Mouse (Mus musculus) bone marrow macrophage, adult 2 months (primary cell): Measurements from ENCODE around the gene Slc35a2. TPM values are rescaled to one million over a fixed set of nuclear protein-coding genes. Genes with fewer than 3 reads are reported as not detected.
A peak's percentile ranks its signal among the peaks of the same experiment; 100 is the strongest.

Experiments
- H3K27ac ChIP-seq: 2 replicates; pipeline ENCODE4 v1.5.1; 2012; ENCODE audit warnings: low read depth, low read length; ENCODE audit not compliant: insufficient read depth
- H3K4me1 ChIP-seq: 2 replicates; pipeline ENCODE4 v1.6.1; 2012; ENCODE audit warnings: low read length; ENCODE audit not compliant: control insufficient read depth, insufficient read depth
- H3K4me3 ChIP-seq: 2 replicates; pipeline ENCODE4 v1.5.1; 2012; ENCODE audit warnings: mild to moderate bottlenecking, low read length, moderate library complexity; ENCODE audit not compliant: insufficient read depth
- CTCF ChIP-seq: IDR thresholded peaks from 2 replicates; pipeline ENCODE4 v1.5.1; 2012; ENCODE audit warnings: low read depth, mild to moderate bottlenecking, low read length, moderate library complexity
- POLR2A ChIP-seq: IDR thresholded peaks from 2 replicates; pipeline ENCODE4 v1.6.1; 2012; ENCODE audit warnings: mild to moderate bottlenecking, low read depth, low read length, borderline replicate concordance
- polyA plus RNA-seq: library from polyadenylated mRNA; stranded (reverse); fragments of >200 nt; gene quantifications from 2 replicates; pipeline ENCODE4 v1.2.4, GENCODE M21; 2012; ENCODE audit not compliant: missing spikeins, insufficient read depth, insufficient read length

Slc35a2 gene
- polyA plus RNA-seq, 1 experiment, result 36.2 TPM

- Histone ChIP-seq H3K4me1 (peaks cover 56% of the 10 kb centered on the region), H3K4me3 (peak overlapping the region; percentile 23; the same call in 1 of the 2 replicates), H3K27ac (peak overlapping the region; percentile 86)
- TF ChIP-seq POLR2A (no peak), CTCF (no peak)
These were observed 18.5 kb upstream of the Slc35a2 start for GRCm38 (mm10) chrX:7865343-7865742.

- no peak for TF ChIP-seq CTCF
- TF ChIP-seq POLR2A, result no peak
- Histone ChIP-seq H3K4me1 (peaks cover 56% of the 10 kb centered on the region), H3K27ac (peak overlapping the region; percentile 86), H3K4me3 (peak overlapping the region; percentile 23; the same call in 1 of the 2 replicates)
These were observed 18.0 kb upstream of the Slc35a2 start for GRCm38 (mm10) chrX:7865786-7866185.

GRCm38 (mm10) chrX:7867141-7867540 lies 16.7 kb upstream of the Slc35a2 start:
- H3K27ac ChIP-seq, result no peak overlapping the region
- H3K4me3 ChIP-seq, result no peak overlapping the region
- no peak for TF ChIP-seq CTCF
- TF ChIP-seq POLR2A, result no peak
- H3K4me1 ChIP-seq, result peaks cover 47% of the 10 kb centered on the region

- Histone ChIP-seq H3K27ac (no peak overlapping the region), H3K4me1 (peaks cover 40% of the 10 kb centered on the region), H3K4me3 (no peak overlapping the region)
- TF ChIP-seq POLR2A, result no peak
- no peak for TF ChIP-seq CTCF
These were observed 15.3 kb upstream of the Slc35a2 start for GRCm38 (mm10) chrX:7868506-7868905.

GRCm38 (mm10) chrX:7869826-7870225 lies 14.0 kb upstream of the Slc35a2 start:
- H3K4me3 ChIP-seq, result no peak overlapping the region
- no peak overlapping the region for H3K27ac ChIP-seq
- peaks cover 38% of the 10 kb centered on the region for H3K4me1 ChIP-seq
- TF ChIP-seq CTCF, result no peak
- TF ChIP-seq POLR2A, result no peak

GRCm38 (mm10) chrX:7878007-7878419 lies 5.8 kb upstream of the Slc35a2 start, which contains the start of gene Pim2:
Gene Pim2 (plus strand): TSS chrX:7878262.
- TF ChIP-seq POLR2A, result no peak
- no peak for TF ChIP-seq CTCF
- Histone ChIP-seq H3K27ac (0 out of 2 replicates have a peak within 1 kb of the TSS, but pooled peaks have one; percentile 3), H3K4me3 (peak within 1 kb of the TSS; percentile 68), H3K4me1 (peaks cover 8% of the 10 kb centered on the region)

GRCm38 (mm10) chrX:7878495-7878894 lies 5.3 kb upstream of the Slc35a2 start:
- Histone ChIP-seq H3K4me1 (peaks cover 8% of the 10 kb centered on the region), H3K27ac (0 out of 2 replicates have a peak overlapping the region, but pooled peaks have one; percentile 3), H3K4me3 (peak overlapping the region; percentile 68)
- TF ChIP-seq POLR2A (no peak), CTCF (no peak)

GRCm38 (mm10) chrX:7879819-7880218 lies 4.0 kb upstream of the Slc35a2 start:
- H3K4me1 ChIP-seq, result peaks cover 5% of the 10 kb centered on the region; the same call in 1 of the 2 replicates
- no peak overlapping the region for H3K4me3 ChIP-seq
- TF ChIP-seq POLR2A, result no peak
- TF ChIP-seq CTCF, result 0 out of 2 replicates have a peak, but pooled peaks have one; percentile 9
- H3K27ac ChIP-seq, result no peak overlapping the region

GRCm38 (mm10) chrX:7898211-7898610 lies 14.4 kb downstream of the Slc35a2 start:
- H3K27ac ChIP-seq, result peak overlapping the region; percentile 56
- no peak for TF ChIP-seq CTCF
- no peak for TF ChIP-seq POLR2A
- H3K4me3 ChIP-seq, result peak overlapping the region; percentile 83
- H3K4me1 ChIP-seq, result peaks cover 2% of the 10 kb centered on the region

- no peak for TF ChIP-seq POLR2A
- TF ChIP-seq CTCF, result no peak
- peak within 1 kb of the TSS; percentile 83 for H3K4me3 ChIP-seq
- peaks cover 2% of the 10 kb centered on the region for H3K4me1 ChIP-seq
- H3K27ac ChIP-seq, result peak within 1 kb of the TSS; percentile 92
These were observed 15.3 kb downstream of the Slc35a2 start, which contains the start of the genes Pqbp1 and Timm17b for GRCm38 (mm10) chrX:7898880-7899874. Gene Pqbp1 (minus strand): TSS chrX:7899269. Gene Timm17b (plus strand): TSS chrX:7899357.

- TF ChIP-seq POLR2A (no peak), CTCF (no peak)
- no peaks in the 10 kb centered on the region for H3K4me1 ChIP-seq
- H3K4me3 ChIP-seq, result no peak overlapping the region
- H3K27ac ChIP-seq, result no peak overlapping the region
These were observed 20.6 kb downstream of the Slc35a2 start for GRCm38 (mm10) chrX:7904441-7904840.
